Mouse (Mus musculus): ENCODE data around the gene Glrx2. TPM values are rescaled to one million over a fixed set of nuclear protein-coding genes. Genes with fewer than 3 reads are reported as not detected.

The Glrx2 gene
- polyA plus RNA-seq, 1 experiment from 2014 or later = 73.2 TPM

DNA sequence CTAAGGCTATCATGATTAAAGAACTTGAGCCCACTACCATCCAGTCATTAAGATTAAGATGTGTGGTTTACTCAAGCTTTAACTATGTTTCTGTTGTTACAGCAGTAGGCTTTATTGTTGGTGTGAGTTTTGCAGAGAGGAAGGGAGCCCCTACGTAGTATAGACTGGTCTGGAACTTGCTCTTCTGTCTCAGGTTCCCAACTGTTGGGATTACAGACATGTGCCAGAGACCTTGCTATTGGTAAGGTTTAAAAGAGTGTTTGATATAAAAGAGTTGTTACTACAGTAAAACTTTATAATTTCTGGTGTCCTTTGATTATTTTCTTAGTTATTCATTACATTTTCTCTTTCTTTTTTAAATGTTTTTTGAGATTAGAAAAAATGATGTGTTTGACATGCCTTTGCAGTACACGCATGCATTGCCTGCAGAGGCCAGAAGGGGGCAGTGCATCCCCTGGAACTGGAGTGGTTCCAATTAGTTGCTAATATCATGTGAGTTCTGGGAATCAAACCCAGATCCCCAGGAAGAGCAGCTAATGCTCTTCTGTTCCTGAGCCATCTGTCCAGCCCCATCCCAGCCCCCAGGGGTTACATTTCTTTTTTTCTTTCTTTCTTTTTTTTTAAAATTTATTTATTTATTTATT lies 72.6 kb downstream of the Glrx2 start:
- H3K27ac ChIP-seq (ENCODE audit: low read length) = no peak overlapping the region
- H3K4me2 ChIP-seq (replicated peaks; ENCODE audit: low read depth, low read length) = no peak overlapping the region
- no peak overlapping the region for H3K9ac ChIP-seq (replicated peaks; ENCODE audit: low read depth, low read length)
- no peaks in the 10 kb centered on the region; the same call in 1 of the 2 replicates for H3K36me3 ChIP-seq (ENCODE audit: control insufficient read depth, insufficient read depth, low read length)
- H3K27me3 ChIP-seq (ENCODE audit: control insufficient read depth, insufficient read depth, low read length) = no peaks in the 10 kb centered on the region
- no peaks in the 10 kb centered on the region for H3K9me3 ChIP-seq (ENCODE audit: control insufficient read depth, low read depth, low read length)
- H3K4me3 ChIP-seq (ENCODE audit: low read depth, low read length) = no peak overlapping the region
- no peaks in the 10 kb centered on the region for H3K4me1 ChIP-seq (ENCODE audit: control insufficient read depth, insufficient read depth, low read length)
- no peak for ATAC-seq (ENCODE audit: insufficient number of reproducible peaks, insufficient read depth, low FRiP score, low read depth)
- WGBS = 83% methylated on average over 2 of the region's 2 CpGs

Other genes with a start within 250 kb of the Glrx2 start
- 0.76 and 0.77 TPM in 2 replicates for gene B3galt2, start 75.7 kb upstream of the Glrx2 start, polyA plus RNA-seq (2014; fragmentation: Nextera tagmentation; extraction: Ambion mirVana)
- 20.3 and 23.9 TPM in 2 replicates for gene Cdc73, start 13.4 kb upstream of the Glrx2 start, polyA plus RNA-seq (2014; fragmentation: Nextera tagmentation; extraction: Ambion mirVana)
- gene Trove2, start 60.7 kb downstream of the Glrx2 start, polyA plus RNA-seq (2014; fragmentation: Nextera tagmentation; extraction: Ambion mirVana) = 20.8 and 20.9 TPM in 2 replicates
- gene Uchl5, start 60.9 kb downstream of the Glrx2 start, polyA plus RNA-seq (2014; fragmentation: Nextera tagmentation; extraction: Ambion mirVana) = 64.6 and 71.4 TPM in 2 replicates